Mouse (Mus musculus) G1E (cell line): ENCODE results near the gene Tgfb1i1. TPM values are rescaled to one million over a fixed set of nuclear protein-coding genes. Genes with fewer than 3 reads are reported as not detected.

Experiments
- ATAC-seq: 2 replicates; pipeline ENCODE4 v1.8.0; 2016; ENCODE audit warnings: mild to moderate bottlenecking; ENCODE audit not compliant: insufficient number of reproducible peaks, poor library complexity, low FRiP score, severe bottlenecking; ENCODE audit errors: extremely low read depth
- DNase-seq: peaks from one replicate; pipeline ENCODE4 v3.0.0; 2012; ENCODE audit warnings: low spot score
- H3K27me3 ChIP-seq: 2 replicates; pipeline ENCODE4 v1.6.1; 2012; ENCODE audit warnings: mild to moderate bottlenecking, low read length, inconsistent platforms; ENCODE audit not compliant: insufficient read depth
- H3K36me3 ChIP-seq: replicated peaks from 2 replicates; pipeline ENCODE3; 2012; ENCODE audit warnings: mild to moderate bottlenecking, inconsistent platforms
- H3K4me1 ChIP-seq: 2 replicates; pipeline ENCODE4 v1.6.1; 2012; ENCODE audit warnings: low read depth, low read length, inconsistent platforms, mixed read lengths; ENCODE audit not compliant: insufficient read depth
- H3K4me3 ChIP-seq: 2 replicates; pipeline ENCODE4 v1.5.1; 2012; ENCODE audit warnings: low read depth, mild to moderate bottlenecking, inconsistent platforms, low read length, moderate library complexity, mixed read lengths
- H3K9me3 ChIP-seq: replicated peaks from 2 replicates; pipeline ENCODE4 v1.6.1; 2012; ENCODE audit warnings: inconsistent platforms
- CTCF ChIP-seq: IDR thresholded peaks from 2 replicates; pipeline ENCODE4 v1.5.1; 2012; ENCODE audit warnings: low read depth, low read length, inconsistent platforms, mixed read lengths
- GATA1 ChIP-seq: IDR thresholded peaks from 2 replicates; pipeline ENCODE4 v1.6.1; 2012; ENCODE audit warnings: borderline replicate concordance, low read length, inconsistent platforms, mixed read lengths
- GATA2 ChIP-seq: IDR thresholded peaks from 2 replicates; pipeline ENCODE4 v1.6.1; 2012; ENCODE audit warnings: low read depth, low read length, inconsistent platforms, borderline replicate concordance
- POLR2AphosphoS5 ChIP-seq: IDR thresholded peaks from 2 replicates; pipeline ENCODE4 v1.6.1; 2012; ENCODE audit warnings: low read depth, low read length, inconsistent platforms; ENCODE audit not compliant: insufficient replicate concordance
- TAL1 ChIP-seq: conservative IDR thresholded peaks from 2 replicates; pipeline ENCODE4 v1.6.1; 2012; ENCODE audit warnings: low read depth, low read length, inconsistent platforms, mixed read lengths
- polyA plus RNA-seq: library from polyadenylated mRNA; stranded (reverse); fragments of >175 nt; gene quantifications from 2 replicates; pipeline ENCODE4 v1.2.3, GENCODE M21; 2012
- total RNA-seq, 2 experiments: library from RNA; stranded (forward) in 1 of 2; stranded (reverse) in 1 of 2; fragments of 200-1000 nt in 1 of 2; fragments of >200 nt in 1 of 2; fragmentation: Nextera tagmentation in 1 of 2; gene quantifications; 2 replicates each; pipeline ENCODE4 v1.2.3; 2014 to 2017

Tgfb1i1 gene
- total and polyA plus RNA-seq, 3 experiments = 0.05 to 0.11 TPM; not detected in 1

DNA sequence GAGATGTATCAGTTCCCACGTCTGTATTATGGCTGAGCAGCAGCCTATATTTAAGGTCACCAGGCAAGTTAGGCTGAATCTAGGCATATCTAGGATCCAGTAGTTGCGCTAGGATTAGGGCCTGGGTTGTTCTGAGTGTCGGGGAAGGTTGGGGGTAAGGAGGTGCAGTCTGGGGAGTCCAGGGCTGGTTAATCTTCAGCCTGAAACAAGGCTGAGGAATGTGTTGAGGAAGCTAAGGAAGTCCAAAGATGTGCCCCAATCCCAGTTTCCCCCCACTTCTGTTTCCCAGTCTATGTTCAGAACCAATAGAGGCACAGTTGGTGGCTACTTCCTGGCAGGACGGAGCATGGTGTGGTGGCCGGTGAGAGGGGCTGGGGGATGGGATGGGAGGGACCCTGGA, 19.4 kb downstream of the Tgfb1i1 start:
- Histone ChIP-seq H3K27me3 (peaks cover 23% of the 10 kb centered on the region), H3K4me3 (no peak overlapping the region), H3K9me3 (no peaks in the 10 kb centered on the region), H3K4me1 (peaks cover 9% of the 10 kb centered on the region), H3K36me3 (peaks cover 11% of the 10 kb centered on the region)
- DNase-seq (no peak), ATAC-seq (no peak)
- TF ChIP-seq GATA1 (no peak), POLR2AphosphoS5 (no peak), GATA2 (no peak), CTCF (no peak), TAL1 (no peak)

DNA sequence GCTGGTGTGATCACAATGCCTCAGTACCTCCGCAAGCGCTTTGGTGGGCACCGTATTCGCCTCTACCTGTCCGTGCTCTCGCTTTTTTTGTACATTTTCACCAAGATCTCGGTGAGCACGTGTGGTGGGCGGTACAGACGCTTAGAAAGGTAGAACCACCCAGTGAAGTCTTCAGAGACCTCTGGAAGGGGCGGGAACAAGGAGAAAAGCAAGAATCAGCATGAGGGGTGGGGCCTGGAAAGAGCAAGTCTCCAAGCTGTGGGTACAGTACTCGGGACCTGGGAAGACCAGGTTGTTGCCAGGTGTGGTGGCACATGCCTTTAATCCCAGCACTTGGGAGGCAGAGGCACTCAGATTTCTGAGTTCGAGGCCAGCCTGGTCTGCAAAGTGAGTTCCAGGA, 20.8 kb downstream of the Tgfb1i1 start:
- H3K4me1 ChIP-seq = peaks cover 6% of the 10 kb centered on the region
- H3K27me3 ChIP-seq = peaks cover 23% of the 10 kb centered on the region
- H3K9me3 ChIP-seq = no peaks in the 10 kb centered on the region
- no peak overlapping the region for H3K4me3 ChIP-seq
- DNase-seq (no peak), ATAC-seq (no peak)
- peaks cover 24% of the 10 kb centered on the region for H3K36me3 ChIP-seq
- no peak for TF ChIP-seq POLR2AphosphoS5
- no peak for TF ChIP-seq TAL1
- TF ChIP-seq CTCF = no peak
- no peak for TF ChIP-seq GATA1
- no peak for TF ChIP-seq GATA2

DNA sequence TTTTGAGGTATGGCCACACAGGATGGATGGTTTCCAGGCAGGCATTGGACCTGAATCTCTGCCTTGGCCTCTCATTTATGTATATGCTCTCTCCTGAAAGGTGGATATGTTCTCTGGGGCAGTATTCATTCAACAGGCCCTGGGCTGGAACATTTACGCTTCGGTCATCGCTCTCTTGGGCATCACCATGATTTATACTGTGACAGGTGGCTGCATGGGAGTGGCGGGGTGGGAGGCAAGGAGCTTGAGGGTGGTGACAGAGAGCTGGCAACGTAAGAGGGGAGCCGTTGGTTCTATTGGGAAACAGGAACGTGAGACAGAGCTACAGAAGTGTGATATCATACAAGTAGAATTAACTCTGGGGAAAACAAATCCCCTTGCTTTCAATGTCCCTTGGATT, 21.2 kb downstream of the Tgfb1i1 start:
- H3K4me3 ChIP-seq = no peak overlapping the region
- peaks cover 6% of the 10 kb centered on the region for H3K4me1 ChIP-seq
- ATAC-seq = no peak
- no peak for TF ChIP-seq CTCF
- TF ChIP-seq POLR2AphosphoS5 = no peak
- TF ChIP-seq TAL1 = no peak
- TF ChIP-seq GATA2 = no peak
- TF ChIP-seq GATA1 = no peak
- peaks cover 21% of the 10 kb centered on the region for H3K27me3 ChIP-seq
- no peaks in the 10 kb centered on the region for H3K9me3 ChIP-seq
- H3K36me3 ChIP-seq = peaks cover 28% of the 10 kb centered on the region
- DNase-seq = no peak

DNA sequence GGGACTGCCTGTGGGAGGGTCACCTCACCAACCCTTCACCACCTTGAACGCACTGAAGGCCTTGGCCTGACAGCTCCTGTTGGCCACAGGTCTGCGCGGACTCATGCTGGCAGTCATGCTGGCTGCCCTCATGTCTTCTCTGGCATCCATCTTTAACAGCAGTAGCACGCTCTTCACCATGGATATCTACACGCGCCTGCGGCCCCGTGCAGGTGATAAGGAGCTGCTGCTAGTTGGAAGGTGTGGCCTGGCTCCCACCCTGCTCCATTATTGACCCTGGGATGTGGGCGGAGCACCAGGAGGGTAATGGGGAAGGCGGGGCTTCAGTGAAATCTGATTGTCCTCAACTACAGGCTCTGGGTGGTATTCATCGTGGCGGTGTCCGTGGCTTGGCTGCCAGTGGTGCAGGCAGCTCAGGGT, 23.8 kb downstream of the Tgfb1i1 start:
- Histone ChIP-seq H3K9me3 (no peaks in the 10 kb centered on the region), H3K27me3 (peaks cover 14% of the 10 kb centered on the region), H3K4me1 (peaks cover 10% of the 10 kb centered on the region), H3K4me3 (no peak overlapping the region), H3K36me3 (peaks cover 54% of the 10 kb centered on the region)
- no peak for ATAC-seq
- DNase-seq = no peak
- TF ChIP-seq CTCF (no peak), TAL1 (no peak), POLR2AphosphoS5 (no peak), GATA2 (no peak), GATA1 (no peak)

DNA sequence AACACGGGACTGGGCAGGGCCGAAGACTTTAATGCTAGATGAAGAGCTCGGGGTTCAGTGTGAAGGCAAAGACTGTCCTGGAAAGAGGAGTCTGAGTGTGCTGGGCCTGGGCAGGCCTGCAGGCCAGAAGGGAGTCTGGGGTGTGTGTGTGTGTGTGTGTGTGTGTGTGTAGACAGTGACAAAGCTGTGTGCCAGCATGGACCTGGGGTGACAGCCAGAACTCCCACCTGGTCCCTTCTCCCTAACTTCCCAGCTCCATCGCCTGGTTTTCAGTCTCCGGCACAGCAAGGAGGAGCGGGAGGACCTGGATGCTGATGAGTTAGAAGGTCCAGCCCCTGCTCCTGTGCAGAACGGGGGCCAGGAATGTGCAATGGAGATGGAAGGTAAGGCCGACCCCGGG, 24.9 kb downstream of the Tgfb1i1 start:
- Histone ChIP-seq H3K27me3 (peaks cover 7% of the 10 kb centered on the region; the same call in 1 of the 2 replicates), H3K4me3 (no peak overlapping the region), H3K4me1 (peaks cover 10% of the 10 kb centered on the region), H3K36me3 (peaks cover 65% of the 10 kb centered on the region), H3K9me3 (no peaks in the 10 kb centered on the region)
- no peak for ATAC-seq
- DNase-seq = no peak
- TF ChIP-seq CTCF (no peak), GATA1 (no peak), GATA2 (no peak), TAL1 (no peak), POLR2AphosphoS5 (no peak)

DNA sequence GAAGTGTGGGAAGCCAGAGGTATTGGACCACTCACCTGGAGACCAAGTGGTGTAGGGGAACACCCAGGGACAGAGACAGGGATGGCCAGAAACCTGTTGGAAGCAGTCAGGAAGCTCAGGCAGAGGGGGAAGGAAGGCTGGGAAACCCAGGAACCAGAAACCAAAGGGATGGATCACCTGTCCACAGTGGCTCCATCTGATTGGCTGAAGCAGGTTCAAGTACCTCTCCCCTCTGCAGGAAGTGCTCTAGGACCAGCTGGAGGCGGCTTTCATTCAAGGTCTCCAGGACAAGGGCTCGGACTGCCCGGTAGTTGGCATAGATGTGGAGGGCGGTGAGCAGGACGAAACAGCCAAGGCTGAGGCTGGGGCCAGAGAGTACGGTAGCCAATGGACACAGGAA, 29.4 kb downstream of the Tgfb1i1 start:
- Histone ChIP-seq H3K4me3 (no peak overlapping the region), H3K27me3 (no peaks in the 10 kb centered on the region), H3K4me1 (0 out of 2 replicates have a peak, but pooled peaks cover 4% of the 10 kb centered on the region), H3K36me3 (peaks cover 96% of the 10 kb centered on the region), H3K9me3 (no peaks in the 10 kb centered on the region)
- DNase-seq (no peak), ATAC-seq (no peak)
- TF ChIP-seq GATA1 (no peak), POLR2AphosphoS5 (no peak), GATA2 (no peak), TAL1 (no peak), CTCF (no peak)

DNA sequence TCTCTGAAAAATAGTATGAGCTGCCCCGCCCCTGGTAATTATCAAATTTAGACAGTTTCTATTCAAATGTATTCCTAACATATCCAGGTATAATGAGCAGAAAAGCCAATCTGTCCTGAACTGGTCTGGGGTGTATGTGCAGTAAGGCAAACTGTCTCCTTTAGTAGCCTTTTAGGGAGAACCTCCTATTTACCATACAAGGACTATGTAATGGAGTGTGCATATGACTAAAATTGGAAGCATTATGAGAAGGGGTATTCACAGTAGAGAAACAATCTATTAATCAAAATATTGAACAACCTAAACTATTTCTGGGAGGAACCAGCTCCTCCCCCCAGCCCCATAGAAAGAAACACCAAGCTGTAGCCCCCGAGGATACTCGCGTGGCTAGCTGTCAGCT, 33.1 kb downstream of the Tgfb1i1 start:
- Histone ChIP-seq H3K36me3 (peaks cover 85% of the 10 kb centered on the region), H3K27me3 (no peaks in the 10 kb centered on the region), H3K9me3 (no peaks in the 10 kb centered on the region), H3K4me1 (peaks cover 20% of the 10 kb centered on the region), H3K4me3 (no peak overlapping the region)
- ATAC-seq (no peak), DNase-seq (no peak)
- TF ChIP-seq CTCF = no peak
- no peak for TF ChIP-seq TAL1
- TF ChIP-seq GATA2 = no peak
- TF ChIP-seq POLR2AphosphoS5 = no peak
- TF ChIP-seq GATA1 = no peak
